Mouse (Mus musculus) kidney, postnatal 25 days (tissue): ENCODE results near the gene Tdrd6.
A peak's percentile ranks its signal among the peaks of the same experiment; 100 is the strongest.

Source experiments
- DNase-seq, 2 experiments: peaks; one replicate each; pipeline ENCODE4 v3.0.0; 2021; ENCODE audit warnings: mixed read lengths in 2 of 2

Tdrd6 gene

GRCm38 (mm10) chr17:43612221-43612620, 17.9 kb downstream of the Tdrd6 start:
- DNase-seq, result no peak

- DNase-seq, result peak in 1 of 2 experiments; percentile 60
Measured at GRCm38 (mm10) chr17:43611586-43611985, 18.5 kb downstream of the Tdrd6 start.

GRCm38 (mm10) chr17:43606704-43607103, 23.4 kb downstream of the Tdrd6 start:
- DNase-seq, result peak; percentile 78 to 86

GRCm38 (mm10) chr17:43598706-43599105, 31.4 kb downstream of the Tdrd6 start:
- DNase-seq, result no peak

GRCm38 (mm10) chr17:43597742-43598141, 32.4 kb downstream of the Tdrd6 start:
- DNase-seq, result no peak

- no peak for DNase-seq
Measured at GRCm38 (mm10) chr17:43592296-43593291, 37.5 kb downstream of the Tdrd6 start.

DNA sequence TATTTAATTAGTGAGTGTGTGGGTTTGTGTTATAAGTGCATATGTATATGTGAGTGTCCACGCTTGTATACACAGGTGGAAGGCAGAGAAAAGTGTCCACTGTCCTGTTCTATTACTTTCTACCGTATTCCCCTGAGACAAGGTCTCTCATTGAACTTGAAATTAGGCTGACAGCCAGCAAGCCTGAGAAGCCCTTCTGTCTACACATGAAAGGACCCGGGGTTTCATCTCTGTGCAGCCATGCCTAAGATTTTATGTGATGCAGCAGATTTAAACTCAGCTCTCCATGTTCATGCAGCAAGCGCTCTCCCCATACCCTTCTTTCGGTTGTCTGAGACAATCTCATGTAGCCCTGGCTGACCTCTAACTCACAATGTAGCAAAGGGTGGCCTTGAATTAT, 39.6 kb downstream of the Tdrd6 start:
- no peak for DNase-seq

GRCm38 (mm10) chr17:43589750-43590149, 40.3 kb downstream of the Tdrd6 start:
- DNase-seq, result no peak

DNA sequence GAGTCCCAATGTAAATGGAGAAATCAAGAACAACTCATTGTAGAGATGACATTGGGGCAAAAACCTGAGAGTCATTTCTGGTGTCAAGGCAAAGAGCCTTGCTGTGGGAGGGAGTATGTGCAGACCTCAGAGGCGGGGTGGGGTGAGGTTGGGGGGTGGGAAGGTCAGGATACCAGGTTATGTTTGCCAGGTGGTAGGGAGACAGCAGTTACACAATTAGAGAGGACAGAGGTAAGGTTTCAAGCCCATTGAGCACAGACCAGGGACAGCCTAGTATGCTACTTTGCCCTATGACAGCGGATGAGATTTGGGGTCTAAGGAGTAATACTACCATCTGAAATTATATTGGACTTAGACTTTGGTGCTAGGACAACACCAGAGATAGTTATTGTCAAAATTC, 42.8 kb downstream of the Tdrd6 start:
- DNase-seq, result no peak

DNA sequence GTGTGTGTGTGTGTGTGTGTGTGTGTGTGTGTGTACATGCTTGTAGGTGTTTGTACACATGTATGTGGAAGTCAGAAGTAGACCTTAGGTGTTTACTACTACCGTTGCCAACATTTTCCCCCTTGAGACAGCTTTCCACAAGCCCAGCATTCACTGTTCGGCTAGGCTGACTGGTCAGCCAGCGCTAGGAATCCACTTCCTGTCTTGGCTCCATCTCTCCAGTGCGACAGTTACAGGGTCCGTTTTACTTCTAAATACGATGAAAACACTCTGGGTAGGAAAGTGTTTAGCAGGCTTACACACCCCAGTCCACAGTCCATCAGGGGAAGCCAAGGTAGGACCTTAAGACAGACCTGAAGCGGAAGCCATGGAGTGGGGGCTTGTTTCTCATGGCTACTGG, 45.3 kb downstream of the Tdrd6 start:
- no peak for DNase-seq

GRCm38 (mm10) chr17:43581012-43581467, 49.1 kb downstream of the Tdrd6 start:
- DNase-seq, result peak; percentile 41 to 64

DNA sequence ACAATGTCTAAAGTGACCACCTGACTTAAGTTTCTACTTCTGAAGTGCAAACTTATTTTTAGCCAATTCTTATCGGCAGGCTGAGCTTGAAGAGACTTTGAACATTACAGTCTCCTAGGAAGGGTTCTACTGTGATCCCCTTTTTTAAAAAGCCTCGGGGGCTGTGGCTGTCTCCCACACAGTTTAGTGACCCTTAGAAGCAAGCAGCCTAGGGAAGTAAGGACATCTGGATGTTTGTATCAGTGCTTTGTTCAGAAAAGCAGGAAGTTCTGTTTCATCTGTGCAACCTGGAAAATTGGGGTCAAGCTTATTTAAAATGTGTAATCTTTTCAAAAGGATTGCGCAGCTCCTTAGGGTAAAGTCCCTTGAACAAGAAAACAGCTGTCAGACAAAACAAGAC, 49.6 kb downstream of the Tdrd6 start:
- no peak for DNase-seq

- no peak for DNase-seq
Measured at GRCm38 (mm10) chr17:43573624-43574073, 56.5 kb downstream of the Tdrd6 start.

DNA sequence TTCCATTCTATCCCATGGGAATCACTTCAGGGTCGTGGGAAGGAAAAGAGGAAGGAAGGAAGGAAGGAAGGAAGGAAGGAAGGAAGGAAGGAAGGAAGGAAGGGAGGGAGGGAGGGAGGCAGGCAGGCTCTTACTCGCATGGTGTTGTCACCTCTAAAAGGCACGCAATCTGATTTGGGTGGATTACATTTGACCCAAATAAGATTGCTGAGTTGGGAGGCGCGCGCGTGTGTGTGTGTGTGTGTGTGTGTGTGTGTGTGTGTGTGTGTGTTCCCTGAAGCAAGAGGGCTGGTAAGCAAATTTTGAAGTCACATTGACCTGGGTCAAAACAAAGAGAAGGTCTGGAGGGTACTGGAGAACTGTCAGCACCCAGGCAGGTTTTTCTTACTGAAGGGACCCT, 60.8 kb downstream of the Tdrd6 start:
- DNase-seq, result peak; percentile 9 to 39

DNA sequence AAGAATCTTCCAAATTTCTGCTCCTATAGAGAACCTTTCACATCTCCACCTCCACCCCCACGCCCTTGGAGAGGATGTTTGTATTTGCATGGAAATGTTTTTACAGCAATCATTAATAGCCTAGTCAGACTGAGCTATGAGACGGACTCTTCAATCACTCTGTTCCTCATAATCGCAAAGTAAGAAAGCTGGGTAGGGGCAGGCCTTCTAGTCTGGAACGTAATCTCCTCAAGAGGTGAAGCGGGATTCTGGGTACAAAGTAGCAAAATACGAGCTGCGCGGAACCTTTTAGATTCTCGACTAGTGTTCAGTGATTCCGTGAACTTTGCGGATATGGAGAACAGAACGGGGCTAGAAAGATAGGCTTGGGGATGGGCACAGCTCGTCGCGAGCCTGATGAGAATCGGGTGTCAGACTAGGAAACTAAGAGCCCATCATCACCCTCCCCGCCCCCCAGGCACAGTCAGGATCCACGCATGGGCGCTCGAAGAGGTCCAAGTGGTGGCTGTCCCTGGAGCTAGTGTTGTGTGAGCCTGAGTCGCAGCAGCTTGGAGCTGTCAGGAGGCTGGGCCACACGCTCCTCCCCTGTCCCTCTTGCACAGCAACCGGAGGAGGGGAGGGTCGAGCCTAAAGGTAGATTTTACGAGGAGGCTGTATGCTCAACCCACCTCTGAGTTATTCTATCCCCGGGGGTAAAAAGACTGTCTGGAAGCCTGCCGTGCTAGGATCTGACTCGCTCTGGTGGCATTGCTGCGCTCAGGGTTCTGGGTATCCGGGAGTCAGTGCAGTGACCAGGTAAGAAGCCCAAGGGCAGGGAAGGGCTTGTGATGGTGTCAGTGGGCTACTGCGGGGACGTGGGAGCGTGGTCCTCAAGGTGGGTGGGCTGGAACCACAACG, 61.9 kb downstream of the Tdrd6 start, which contains the start of gene Pla2g7:
Gene Pla2g7 (plus strand): TSS at position 107 of the 897 bp plus-strand sequence.
- DNase-seq, result peak; percentile 32 to 64

DNA sequence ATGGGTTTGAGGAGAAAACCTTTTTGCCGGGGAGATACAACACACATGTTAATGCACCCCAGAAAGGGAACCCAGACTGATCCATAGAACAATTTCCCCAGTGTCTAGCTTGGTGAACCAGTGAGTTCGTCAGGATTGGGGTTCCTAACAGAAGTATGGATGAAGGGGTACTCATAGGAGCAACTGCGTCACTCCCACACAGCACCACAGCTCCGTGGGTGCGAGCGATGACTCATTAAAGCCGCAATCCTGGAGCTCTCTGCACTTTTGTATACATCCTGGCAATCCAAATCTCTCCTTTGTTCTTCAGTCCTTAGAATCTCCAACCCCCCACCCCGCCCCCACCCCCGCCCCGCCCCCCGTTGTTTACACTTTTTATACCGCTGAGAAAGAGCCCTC, 62.5 kb downstream of the Tdrd6 start:
- DNase-seq, result no peak
